Mouse (Mus musculus): ENCODE measurements around the gene Fam168a. TPM values are rescaled to one million over a fixed set of nuclear protein-coding genes. Genes with fewer than 3 reads are reported as not detected.

Fam168a gene
- polyA plus RNA-seq, 1 experiment from 2014 or later, result 32.6 TPM

GRCm38 (mm10) chr7:100847131-100847530, 140.7 kb downstream of the Fam168a start:
- Histone ChIP-seq H3K9ac (replicated peaks; ENCODE audit: low read length) (no peak overlapping the region), H3K4me3 (ENCODE audit: low read depth, low read length) (no peak overlapping the region), H3K4me1 (ENCODE audit: control insufficient read depth, insufficient read depth, low read length) (no peaks in the 10 kb centered on the region; the same call in 1 of the 2 replicates), H3K27me3 (ENCODE audit: control insufficient read depth, insufficient read depth, low read length) (no peaks in the 10 kb centered on the region), H3K4me2 (ENCODE audit: low read depth, low read length) (no peak overlapping the region), H3K27ac (replicated peaks; ENCODE audit: low read depth, low read length) (no peak overlapping the region), H3K36me3 (replicated peaks; ENCODE audit: control insufficient read depth, insufficient read depth, low read depth, low read length) (no peaks in the 10 kb centered on the region), H3K9me3 (replicated peaks; ENCODE audit: control insufficient read depth, low read length) (no peaks in the 10 kb centered on the region)
- no peak for ATAC-seq (replicated peaks; ENCODE audit: insufficient number of reproducible peaks, low FRiP score, low TSS enrichment, low read depth)
- no peak for DNase-seq (ENCODE audit: low spot score)
- WGBS, result 86% methylated on average over 6 of the region's 6 CpGs

DNA sequence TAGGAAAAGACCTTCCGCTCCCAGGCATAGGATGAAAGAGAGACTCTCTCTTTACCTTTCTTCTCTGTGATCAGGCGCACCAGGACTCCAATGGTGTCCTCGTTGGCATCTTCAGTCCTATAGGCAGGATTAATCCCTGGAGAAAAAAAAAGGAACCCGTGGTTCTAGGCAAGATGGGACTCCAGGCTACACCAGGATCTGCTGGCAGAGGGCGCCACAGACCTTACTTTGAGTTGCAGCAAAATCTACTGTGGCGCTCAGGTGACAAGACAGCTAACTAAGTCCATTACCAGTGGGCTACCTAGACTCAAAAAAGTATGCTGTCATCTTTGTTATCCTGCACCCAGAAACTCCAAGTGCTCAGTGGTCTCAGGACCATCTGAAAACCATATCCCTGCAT, 142.3 kb downstream of the Fam168a start:
- Histone ChIP-seq H3K9me3 (replicated peaks; ENCODE audit: control insufficient read depth, low read length) (no peaks in the 10 kb centered on the region), H3K27ac (replicated peaks; ENCODE audit: low read depth, low read length) (no peak overlapping the region), H3K9ac (replicated peaks; ENCODE audit: low read length) (no peak overlapping the region), H3K4me3 (ENCODE audit: low read depth, low read length) (no peak overlapping the region), H3K36me3 (replicated peaks; ENCODE audit: control insufficient read depth, insufficient read depth, low read depth, low read length) (no peaks in the 10 kb centered on the region), H3K4me1 (ENCODE audit: control insufficient read depth, insufficient read depth, low read length) (no peaks in the 10 kb centered on the region; the same call in 1 of the 2 replicates), H3K4me2 (ENCODE audit: low read depth, low read length) (no peak overlapping the region), H3K27me3 (ENCODE audit: control insufficient read depth, insufficient read depth, low read length) (no peaks in the 10 kb centered on the region)
- WGBS, result 29% methylated on average over 6 of the region's 6 CpGs
- no peak for ATAC-seq (replicated peaks; ENCODE audit: insufficient number of reproducible peaks, low FRiP score, low TSS enrichment, low read depth)
- DNase-seq (ENCODE audit: low spot score), result peak; percentile 73

GRCm38 (mm10) chr7:100849508-100849907, 143.1 kb downstream of the Fam168a start:
- DNase-seq (ENCODE audit: low spot score), result no peak
- no peak for ATAC-seq (replicated peaks; ENCODE audit: insufficient number of reproducible peaks, low FRiP score, low TSS enrichment, low read depth)
- WGBS, result 86% methylated on average over 2 of the region's 2 CpGs

GRCm38 (mm10) chr7:100851481-100852356, 145.3 kb downstream of the Fam168a start:
- 70% methylated on average over 9 of the region's 9 CpGs for WGBS
- H3K9me3 ChIP-seq (replicated peaks; ENCODE audit: control insufficient read depth, low read length), result no peaks in the 10 kb centered on the region
- no peak for DNase-seq (ENCODE audit: low spot score)
- H3K4me3 ChIP-seq (ENCODE audit: low read depth, low read length), result no peak overlapping the region
- no peaks in the 10 kb centered on the region; the same call in 1 of the 2 replicates for H3K4me1 ChIP-seq (ENCODE audit: control insufficient read depth, insufficient read depth, low read length)
- no peaks in the 10 kb centered on the region for H3K27me3 ChIP-seq (ENCODE audit: control insufficient read depth, insufficient read depth, low read length)
- H3K27ac ChIP-seq (replicated peaks; ENCODE audit: low read depth, low read length), result no peak overlapping the region
- ATAC-seq (replicated peaks; ENCODE audit: insufficient number of reproducible peaks, low FRiP score, low TSS enrichment, low read depth), result no peak
- H3K36me3 ChIP-seq (replicated peaks; ENCODE audit: control insufficient read depth, insufficient read depth, low read depth, low read length), result no peaks in the 10 kb centered on the region
- H3K4me2 ChIP-seq (ENCODE audit: low read depth, low read length), result no peak overlapping the region
- no peak overlapping the region for H3K9ac ChIP-seq (replicated peaks; ENCODE audit: low read length)

More at GRCm38 (mm10) chr7:100849508-100849907, 143.1 kb downstream of the Fam168a start:
- H3K4me1 ChIP-seq (ENCODE audit: control insufficient read depth, insufficient read depth, low read length), result no peaks in the 10 kb centered on the region; the same call in none of the 2 replicates
- no peaks in the 10 kb centered on the region for H3K36me3 ChIP-seq (replicated peaks; ENCODE audit: control insufficient read depth, insufficient read depth, low read depth, low read length)
- H3K27ac ChIP-seq (replicated peaks; ENCODE audit: low read depth, low read length), result no peak overlapping the region
- no peak overlapping the region for H3K4me2 ChIP-seq (ENCODE audit: low read depth, low read length)
- no peaks in the 10 kb centered on the region for H3K9me3 ChIP-seq (replicated peaks; ENCODE audit: control insufficient read depth, low read length)
- no peaks in the 10 kb centered on the region for H3K27me3 ChIP-seq (ENCODE audit: control insufficient read depth, insufficient read depth, low read length)
- H3K9ac ChIP-seq (replicated peaks; ENCODE audit: low read length), result no peak overlapping the region
- H3K4me3 ChIP-seq (ENCODE audit: low read depth, low read length), result no peak overlapping the region

DNA sequence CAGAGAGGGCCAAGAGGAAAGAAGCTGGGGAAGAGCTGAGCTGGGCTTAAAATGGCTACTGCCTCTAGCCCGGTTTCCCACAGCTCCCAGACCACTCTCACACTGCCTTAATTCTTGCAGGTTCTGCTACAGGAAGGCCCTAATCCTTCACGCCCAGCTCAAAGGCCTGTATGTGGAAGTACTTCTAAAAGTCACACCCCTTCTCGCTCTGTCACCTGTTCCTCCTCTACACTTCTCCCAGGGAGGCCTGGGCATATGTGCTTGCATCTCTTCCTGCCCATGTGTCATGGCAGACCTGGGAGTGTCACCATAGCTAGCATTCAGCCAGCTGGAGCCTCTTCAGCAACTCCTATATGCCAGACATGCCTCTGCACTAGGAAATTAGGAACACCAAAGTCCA, 147.0 kb downstream of the Fam168a start:
- no peaks in the 10 kb centered on the region for H3K36me3 ChIP-seq (replicated peaks; ENCODE audit: control insufficient read depth, insufficient read depth, low read depth, low read length)
- no peak overlapping the region for H3K4me2 ChIP-seq (ENCODE audit: low read depth, low read length)
- H3K27me3 ChIP-seq (ENCODE audit: control insufficient read depth, insufficient read depth, low read length), result no peaks in the 10 kb centered on the region
- ATAC-seq (replicated peaks; ENCODE audit: insufficient number of reproducible peaks, low FRiP score, low TSS enrichment, low read depth) (no peak), DNase-seq (ENCODE audit: low spot score) (no peak)
- H3K9me3 ChIP-seq (replicated peaks; ENCODE audit: control insufficient read depth, low read length), result no peaks in the 10 kb centered on the region
- no peak overlapping the region for H3K4me3 ChIP-seq (ENCODE audit: low read depth, low read length)
- H3K27ac ChIP-seq (replicated peaks; ENCODE audit: low read depth, low read length), result no peak overlapping the region
- no peak overlapping the region for H3K9ac ChIP-seq (replicated peaks; ENCODE audit: low read length)
- H3K4me1 ChIP-seq (ENCODE audit: control insufficient read depth, insufficient read depth, low read length), result no peaks in the 10 kb centered on the region; the same call in 1 of the 2 replicates
- whole genome bisulfite sequencing, result 82% methylated on average over 3 of the region's 3 CpGs

DNA sequence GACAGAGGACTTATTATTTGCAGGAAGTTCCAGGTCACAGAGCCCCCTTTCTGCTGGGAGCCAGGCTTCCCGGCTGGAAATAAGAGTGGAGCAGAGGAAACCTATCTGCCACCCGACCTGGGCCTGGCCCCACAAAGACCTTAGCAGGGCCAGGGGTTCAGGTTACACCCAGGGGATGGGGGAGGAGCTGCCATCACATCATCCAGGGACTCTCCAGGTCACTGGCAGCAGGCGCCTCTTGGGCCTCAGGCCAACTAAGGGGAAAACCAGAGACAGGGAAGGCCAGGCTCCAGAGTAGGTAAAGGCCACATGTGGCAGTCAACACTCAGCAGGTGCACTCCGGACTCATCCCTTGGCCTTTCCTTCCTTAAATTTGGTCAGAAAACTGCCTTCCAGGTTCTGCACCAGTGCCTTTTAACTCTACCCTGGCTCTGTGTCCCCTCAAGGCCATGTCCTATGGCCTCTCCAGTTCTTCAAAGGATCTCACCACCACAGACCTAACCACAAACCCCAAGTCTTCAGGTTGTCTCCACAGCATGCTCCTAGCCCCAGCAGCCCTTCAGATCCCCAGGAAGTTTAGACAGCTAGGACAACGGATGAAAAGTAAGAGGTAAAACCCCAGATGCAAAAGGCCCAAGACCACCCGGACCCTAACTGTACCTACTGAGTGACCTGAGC, 147.8 kb downstream of the Fam168a start:
- H3K9ac ChIP-seq (replicated peaks; ENCODE audit: low read length), result no peak overlapping the region
- H3K36me3 ChIP-seq (replicated peaks; ENCODE audit: control insufficient read depth, insufficient read depth, low read depth, low read length), result no peaks in the 10 kb centered on the region
- no peak overlapping the region for H3K4me2 ChIP-seq (ENCODE audit: low read depth, low read length)
- no peaks in the 10 kb centered on the region for H3K27me3 ChIP-seq (ENCODE audit: control insufficient read depth, insufficient read depth, low read length)
- no peaks in the 10 kb centered on the region; the same call in 1 of the 2 replicates for H3K4me1 ChIP-seq (ENCODE audit: control insufficient read depth, insufficient read depth, low read length)
- 32% methylated on average over 6 of the region's 6 CpGs for WGBS
- DNase-seq (ENCODE audit: low spot score), result no peak
- no peaks in the 10 kb centered on the region for H3K9me3 ChIP-seq (replicated peaks; ENCODE audit: control insufficient read depth, low read length)
- no peak overlapping the region for H3K27ac ChIP-seq (replicated peaks; ENCODE audit: low read depth, low read length)
- H3K4me3 ChIP-seq (ENCODE audit: low read depth, low read length), result no peak overlapping the region
- ATAC-seq (replicated peaks; ENCODE audit: insufficient number of reproducible peaks, low FRiP score, low TSS enrichment, low read depth), result no peak; the same call in 1 of the 2 replicates

DNA sequence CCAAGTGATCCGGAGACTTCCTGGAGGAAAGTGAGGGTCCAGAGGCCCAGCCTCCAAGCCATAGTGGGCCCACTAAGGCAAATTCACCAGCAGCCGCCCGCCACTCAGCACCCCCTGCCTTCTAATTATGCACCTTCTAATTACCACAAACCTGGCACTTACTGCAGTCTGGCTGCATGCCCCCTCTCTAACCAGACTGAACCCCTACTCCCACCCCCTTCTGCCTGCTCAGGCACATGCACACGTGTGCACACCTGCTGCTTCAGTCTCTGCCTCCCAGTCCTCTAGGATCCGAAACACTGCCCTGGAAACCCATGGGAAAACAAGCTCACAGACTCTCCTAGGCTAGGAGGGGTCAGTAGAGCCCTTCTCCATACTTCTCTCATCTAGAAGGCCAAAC, 148.4 kb downstream of the Fam168a start:
- ATAC-seq (replicated peaks; ENCODE audit: insufficient number of reproducible peaks, low FRiP score, low TSS enrichment, low read depth), result no peak
- Histone ChIP-seq H3K4me3 (ENCODE audit: low read depth, low read length) (no peak overlapping the region), H3K9ac (replicated peaks; ENCODE audit: low read length) (no peak overlapping the region), H3K27ac (replicated peaks; ENCODE audit: low read depth, low read length) (no peak overlapping the region), H3K36me3 (replicated peaks; ENCODE audit: control insufficient read depth, insufficient read depth, low read depth, low read length) (no peaks in the 10 kb centered on the region), H3K4me1 (ENCODE audit: control insufficient read depth, insufficient read depth, low read length) (no peaks in the 10 kb centered on the region; the same call in 1 of the 2 replicates), H3K4me2 (ENCODE audit: low read depth, low read length) (no peak overlapping the region), H3K27me3 (ENCODE audit: control insufficient read depth, insufficient read depth, low read length) (no peaks in the 10 kb centered on the region), H3K9me3 (replicated peaks; ENCODE audit: control insufficient read depth, low read length) (no peaks in the 10 kb centered on the region)
- DNase-seq (ENCODE audit: low spot score), result no peak
- WGBS, result 75% methylated on average over 5 of the region's 5 CpGs

GRCm38 (mm10) chr7:100855300-100855699, 148.9 kb downstream of the Fam168a start:
- DNase-seq (ENCODE audit: low spot score) (no peak), ATAC-seq (replicated peaks; ENCODE audit: insufficient number of reproducible peaks, low FRiP score, low TSS enrichment, low read depth) (no peak)
- Histone ChIP-seq H3K4me2 (ENCODE audit: low read depth, low read length) (no peak overlapping the region), H3K9ac (replicated peaks; ENCODE audit: low read length) (no peak overlapping the region), H3K27ac (replicated peaks; ENCODE audit: low read depth, low read length) (no peak overlapping the region), H3K4me3 (ENCODE audit: low read depth, low read length) (no peak overlapping the region), H3K27me3 (ENCODE audit: control insufficient read depth, insufficient read depth, low read length) (no peaks in the 10 kb centered on the region), H3K9me3 (replicated peaks; ENCODE audit: control insufficient read depth, low read length) (no peaks in the 10 kb centered on the region), H3K4me1 (ENCODE audit: control insufficient read depth, insufficient read depth, low read length) (no peaks in the 10 kb centered on the region; the same call in 1 of the 2 replicates), H3K36me3 (replicated peaks; ENCODE audit: control insufficient read depth, insufficient read depth, low read depth, low read length) (no peaks in the 10 kb centered on the region)
- WGBS, result 50% methylated on average over 4 of the region's 4 CpGs
